Mouse (Mus musculus) lung, postnatal 0 days (tissue): ENCODE measurements around the gene Kcnd1.

Experiments
- CTCF ChIP-seq: IDR thresholded peaks from 2 replicates; pipeline ENCODE4 v1.5.1; 2016; ENCODE audit warnings: antibody characterized with exemption, mild to moderate bottlenecking
- EP300 ChIP-seq: IDR thresholded peaks from 2 replicates; pipeline ENCODE4 v1.6.1; 2016; ENCODE audit warnings: antibody characterized with exemption, mild to moderate bottlenecking, control low read depth

DNA sequence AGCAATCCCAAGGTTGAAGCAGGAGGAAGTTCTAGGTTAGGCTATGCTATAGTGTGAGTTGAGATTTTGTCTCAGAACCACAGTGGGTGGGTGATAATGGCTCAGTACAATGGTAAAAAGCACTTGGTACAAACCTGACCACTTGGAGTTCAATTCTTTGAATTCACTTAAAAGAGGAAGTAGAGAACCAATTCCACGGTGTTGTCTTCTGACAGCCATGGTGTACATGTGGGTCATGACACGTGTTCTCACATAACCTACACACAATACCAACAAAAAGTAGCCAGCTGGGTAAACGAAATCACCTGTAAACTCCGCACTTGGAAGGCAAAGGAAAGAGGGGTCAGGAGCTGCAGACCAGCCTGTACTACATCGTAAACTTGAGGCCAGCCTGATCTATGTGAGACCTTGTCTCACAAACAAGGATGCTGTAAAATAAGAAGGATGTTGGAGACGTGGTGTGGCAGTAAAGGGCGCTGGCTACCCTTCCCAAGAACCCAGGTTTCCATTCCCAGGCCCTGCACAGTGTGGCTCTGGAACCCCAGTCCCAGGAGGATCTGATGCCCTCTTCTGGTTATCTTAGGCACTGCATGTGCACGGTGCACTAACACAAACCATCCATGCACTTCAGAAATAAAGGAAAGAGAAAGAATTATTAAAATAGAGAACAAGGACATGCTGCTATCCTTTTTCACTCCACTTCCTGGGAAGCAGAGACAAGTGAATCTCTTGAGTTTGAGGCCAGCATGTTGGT lies 45.6 kb upstream of the Kcnd1 start:
- TF ChIP-seq CTCF (peak; percentile 82), EP300 (no peak)
